Mouse (Mus musculus) kidney, embryonic 14.5 days (tissue): Measurements from ENCODE around the gene Mcl1. TPM values are rescaled to one million over a fixed set of nuclear protein-coding genes. Genes with fewer than 3 reads are reported as not detected.
"Not testable (repeated sequence)": the region's sequence is repeated elsewhere in the genome, so short reads cannot be mapped to it uniquely, and the experiment has no call there.

Source experiments
- ATAC-seq: fragments of 200-750 bp; cut with Nextera tagmentation; 2 replicates; pipeline ENCODE4 v1.8.0; 2017; ENCODE audit warnings: moderate number of reproducible peaks, mild to moderate bottlenecking, moderate TSS enrichment, moderate library complexity; ENCODE audit not compliant: low FRiP score, low TSS enrichment
- H3K27ac ChIP-seq: fragments of 300-500 bp; sonication (generic); 2 replicates; pipeline ENCODE4 v1.5.1; 2014; ENCODE audit warnings: low read depth, mild to moderate bottlenecking, low read length, moderate library complexity, mixed read lengths
- H3K27me3 ChIP-seq: fragments of 300-500 bp; sonication (generic); 2 replicates; pipeline ENCODE4 v1.6.1; 2014; ENCODE audit warnings: mild to moderate bottlenecking, low read length; ENCODE audit not compliant: control insufficient read depth, insufficient read depth
- H3K36me3 ChIP-seq: fragments of 300-500 bp; sonication (generic); 2 replicates; pipeline ENCODE4 v1.6.1; 2014; ENCODE audit warnings: low read length, mixed read lengths; ENCODE audit not compliant: control insufficient read depth, insufficient read depth
- H3K4me1 ChIP-seq: fragments of 300-500 bp; sonication (generic); 2 replicates; pipeline ENCODE4 v1.6.1; 2014; ENCODE audit warnings: low read length, mixed read lengths; ENCODE audit not compliant: control insufficient read depth, insufficient read depth
- H3K4me2 ChIP-seq: fragments of 300-500 bp; sonication (generic); replicated peaks from 2 replicates; pipeline ENCODE4 v1.6.1; 2014; ENCODE audit warnings: low read depth, mild to moderate bottlenecking, low read length
- H3K4me3 ChIP-seq: fragments of 300-500 bp; sonication (generic); 2 replicates; pipeline ENCODE4 v1.5.1; 2014; ENCODE audit warnings: mild to moderate bottlenecking, low read length
- H3K9ac ChIP-seq: fragments of 300-500 bp; sonication (generic); 2 replicates; pipeline ENCODE4 v1.6.1; 2014; ENCODE audit warnings: low read depth, mild to moderate bottlenecking, low read length, moderate library complexity
- H3K9me3 ChIP-seq: fragments of 300-500 bp; sonication (generic); 2 replicates; pipeline ENCODE4 v1.6.1; 2016; ENCODE audit warnings: low read length; ENCODE audit not compliant: control insufficient read depth
- WGBS: fragments of 180-500 bp; shearing (Covaris S2); extraction: QIAGEN DNeasy Blood & Tissue Kit; methylation state at CpG from one replicate; pipeline ENCODE4 v1.1.7; 2014; 5-methylcytosine and 5-hydroxymethylcytosine counted together
- polyA plus RNA-seq: library from polyadenylated mRNA; unstranded; fragments of >200 nt; fragmentation: Nextera tagmentation; extraction: Ambion mirVana; gene quantifications from 2 replicates; pipeline ENCODE4 v1.2.1, GENCODE M21; 2014

Gene Mcl1
- polyA plus RNA-seq, 1 experiment from 2014 or later = 76.1 TPM

- Histone ChIP-seq H3K9me3 (no peaks in the 10 kb centered on the region), H3K36me3 (no peaks in the 10 kb centered on the region), H3K9ac (no peak overlapping the region), H3K27ac (peak overlapping the region; percentile 66; the same call in 1 of the 2 replicates), H3K4me1 (peaks cover 45% of the 10 kb centered on the region), H3K4me2 (no peak overlapping the region), H3K27me3 (no peaks in the 10 kb centered on the region), H3K4me3 (no peak overlapping the region)
- WGBS = 34% methylated on average over 2 of the region's 2 CpGs
- no peak for ATAC-seq
These were observed 31.4 kb downstream of the Mcl1 start for GRCm38 (mm10) chr3:95689940-95690339.

GRCm38 (mm10) chr3:95690552-95690951, 32.0 kb downstream of the Mcl1 start:
- not testable (repeated sequence) for ATAC-seq, H3K4me3 ChIP-seq, H3K27me3 ChIP-seq, H3K9me3 ChIP-seq, H3K9ac ChIP-seq, H3K36me3 ChIP-seq, H3K4me2 ChIP-seq
- 0 out of 2 replicates have a peak overlapping the region, but pooled peaks have one; percentile 66 for H3K27ac ChIP-seq
- H3K4me1 ChIP-seq = peaks cover 42% of the 10 kb centered on the region
- WGBS = 83% methylated on average over 2 of the region's 2 CpGs

GRCm38 (mm10) chr3:95692677-95693076, 34.1 kb downstream of the Mcl1 start:
- Histone ChIP-seq H3K27ac (no peak overlapping the region), H3K4me3 (no peak overlapping the region), H3K36me3 (no peaks in the 10 kb centered on the region), H3K9ac (no peak overlapping the region), H3K27me3 (no peaks in the 10 kb centered on the region), H3K4me1 (peaks cover 34% of the 10 kb centered on the region), H3K4me2 (no peak overlapping the region), H3K9me3 (no peaks in the 10 kb centered on the region)
- WGBS = 76% methylated on average over 6 of the region's 6 CpGs
- ATAC-seq = no peak

- Histone ChIP-seq H3K4me1 (peaks cover 21% of the 10 kb centered on the region), H3K9ac (no peak overlapping the region), H3K9me3 (no peaks in the 10 kb centered on the region), H3K4me2 (no peak overlapping the region), H3K4me3 (no peak overlapping the region), H3K27ac (no peak overlapping the region), H3K36me3 (no peaks in the 10 kb centered on the region), H3K27me3 (no peaks in the 10 kb centered on the region)
- no peak for ATAC-seq
- 58% methylated on average over 11 of the region's 11 CpGs for WGBS
These were observed 35.5 kb downstream of the Mcl1 start for GRCm38 (mm10) chr3:95693821-95694807.

GRCm38 (mm10) chr3:95694808-95695703, 36.5 kb downstream of the Mcl1 start:
- WGBS = 89% methylated on average over 11 of the region's 11 CpGs
- H3K27ac ChIP-seq = no peak overlapping the region
- no peak for ATAC-seq
- H3K36me3 ChIP-seq = no peaks in the 10 kb centered on the region
- peaks cover 19% of the 10 kb centered on the region for H3K4me1 ChIP-seq
- H3K9ac ChIP-seq = no peak overlapping the region
- H3K4me3 ChIP-seq = no peak overlapping the region
- H3K9me3 ChIP-seq = no peaks in the 10 kb centered on the region
- H3K4me2 ChIP-seq = no peak overlapping the region
- H3K27me3 ChIP-seq = no peaks in the 10 kb centered on the region

- ATAC-seq = no peak
- H3K27ac ChIP-seq = no peak overlapping the region
- H3K4me2 ChIP-seq = no peak overlapping the region
- no peak overlapping the region for H3K4me3 ChIP-seq
- peaks cover 21% of the 10 kb centered on the region for H3K4me1 ChIP-seq
- WGBS = 33% methylated on average over 3 of the region's 3 CpGs
- no peaks in the 10 kb centered on the region for H3K27me3 ChIP-seq
- no peak overlapping the region for H3K9ac ChIP-seq
- no peaks in the 10 kb centered on the region; the same call in 1 of the 2 replicates for H3K36me3 ChIP-seq
- no peaks in the 10 kb centered on the region for H3K9me3 ChIP-seq
These were observed 37.2 kb downstream of the Mcl1 start for GRCm38 (mm10) chr3:95695796-95696195.

- Histone ChIP-seq H3K4me2 (no peak overlapping the region), H3K9ac (no peak overlapping the region), H3K4me1 (peaks cover 24% of the 10 kb centered on the region), H3K36me3 (no peaks in the 10 kb centered on the region; the same call in 1 of the 2 replicates), H3K27me3 (no peaks in the 10 kb centered on the region), H3K4me3 (no peak overlapping the region), H3K9me3 (no peaks in the 10 kb centered on the region), H3K27ac (no peak overlapping the region)
- no peak; the same call in 1 of the 2 replicates for ATAC-seq
- 20% methylated on average over 7 of the region's 7 CpGs for WGBS
These were observed 37.8 kb downstream of the Mcl1 start for GRCm38 (mm10) chr3:95696360-95696759.

GRCm38 (mm10) chr3:95698286-95698685, 39.7 kb downstream of the Mcl1 start:
- ATAC-seq = no peak
- H3K27me3 ChIP-seq = no peaks in the 10 kb centered on the region
- no peak overlapping the region for H3K9ac ChIP-seq
- no peak overlapping the region for H3K27ac ChIP-seq
- H3K4me2 ChIP-seq = no peak overlapping the region
- H3K4me1 ChIP-seq = peaks cover 32% of the 10 kb centered on the region
- H3K4me3 ChIP-seq = no peak overlapping the region
- no peaks in the 10 kb centered on the region; the same call in 1 of the 2 replicates for H3K36me3 ChIP-seq
- H3K9me3 ChIP-seq = no peaks in the 10 kb centered on the region
- WGBS = 89% methylated on average over 4 of the region's 4 CpGs
